Mouse (Mus musculus) gastrocnemius, postnatal 10 days (tissue): ENCODE data around the gene Hecw2. TPM values are rescaled to one million over a fixed set of nuclear protein-coding genes. Genes with fewer than 3 reads are reported as not detected.
A peak's percentile ranks its signal among the peaks of the same experiment; 100 is the strongest.

ENCODE experiments used
- DNase-seq: peaks from one replicate; pipeline ENCODE4 v3.0.0; 2021; ENCODE audit warnings: mixed read lengths
- total RNA-seq, 2 experiments: library from RNA; stranded (reverse); gene quantifications; 2 replicates each; pipeline ENCODE4 v1.2.3; 2021

The Hecw2 gene
- total RNA-seq, 2 experiments from 2014 or later, result 4.2 to 4.7 TPM

DNA sequence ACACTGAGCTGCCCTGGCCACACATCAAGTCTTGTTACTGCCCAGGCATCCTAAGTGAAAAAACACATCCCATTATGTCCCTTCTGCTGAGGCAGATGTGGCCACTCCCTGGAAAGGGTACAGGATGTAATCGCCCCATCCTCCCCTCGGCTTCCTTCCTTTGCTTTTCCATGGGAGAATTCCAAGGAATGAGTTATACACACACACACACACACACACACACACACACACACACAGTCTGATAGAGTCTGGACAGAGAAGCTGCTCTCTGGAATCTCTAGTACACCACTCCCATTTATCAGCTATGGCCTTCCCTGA is 216.5 kb downstream of the Hecw2 start:
- DNase-seq, result no peak

DNA sequence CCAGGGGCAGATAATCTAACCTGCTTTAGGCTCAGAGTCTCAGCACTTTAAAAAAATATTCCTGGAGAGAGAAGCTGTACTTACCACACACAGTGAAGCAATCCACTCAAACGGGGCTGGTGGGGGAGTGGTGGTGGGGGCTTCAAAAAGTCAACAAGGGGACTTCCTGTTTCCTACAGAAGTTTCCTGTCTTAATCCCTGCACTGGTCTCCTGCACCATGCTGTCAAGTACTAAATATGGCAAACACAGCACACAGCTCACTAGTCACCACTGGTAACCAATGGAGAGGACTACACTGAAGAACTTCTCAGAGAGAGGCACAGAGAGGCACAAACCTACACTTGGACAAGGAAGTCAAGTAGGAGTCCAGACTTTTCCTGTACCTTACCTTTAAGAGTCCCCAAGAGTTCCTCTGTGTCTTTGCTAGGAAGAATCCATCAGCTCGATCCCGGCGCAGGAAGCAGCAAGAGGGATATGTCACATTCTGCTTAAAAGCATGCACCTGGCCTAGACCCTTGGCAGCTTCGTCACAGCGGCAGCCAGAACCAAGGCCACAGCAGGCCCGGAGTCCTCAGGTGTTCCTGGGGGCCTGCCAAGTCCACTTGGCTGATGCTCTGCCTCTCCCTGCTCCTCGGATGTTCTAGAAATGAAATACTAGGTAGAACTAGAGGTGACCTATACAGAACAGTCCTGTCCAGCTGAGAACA is 217.0 kb downstream of the Hecw2 start:
- peak; percentile 9 for DNase-seq

- no peak for DNase-seq
Observed at GRCm38 (mm10) chr1:53976721-53977120, 218.2 kb downstream of the Hecw2 start.

- DNase-seq, result no peak
Observed at GRCm38 (mm10) chr1:53976100-53976499, 218.9 kb downstream of the Hecw2 start.

DNA sequence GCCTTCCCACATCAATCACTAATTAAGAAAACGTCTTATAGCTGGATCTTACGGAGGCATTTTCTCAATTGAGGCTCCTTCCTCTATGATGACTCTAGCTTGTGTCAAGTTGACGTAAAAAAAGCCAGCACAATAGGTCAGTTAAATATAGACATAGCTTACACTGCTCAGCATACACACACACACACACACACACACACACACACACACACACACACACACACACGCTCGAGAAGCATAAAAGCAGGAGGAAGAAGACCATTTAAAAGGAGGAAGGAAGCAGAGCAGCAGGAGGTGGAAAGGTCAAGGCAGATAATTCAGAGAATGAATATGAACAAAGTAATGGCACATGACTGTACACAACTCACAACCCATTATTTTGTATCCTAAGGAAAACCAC is 220.0 kb downstream of the Hecw2 start:
- no peak for DNase-seq

DNA sequence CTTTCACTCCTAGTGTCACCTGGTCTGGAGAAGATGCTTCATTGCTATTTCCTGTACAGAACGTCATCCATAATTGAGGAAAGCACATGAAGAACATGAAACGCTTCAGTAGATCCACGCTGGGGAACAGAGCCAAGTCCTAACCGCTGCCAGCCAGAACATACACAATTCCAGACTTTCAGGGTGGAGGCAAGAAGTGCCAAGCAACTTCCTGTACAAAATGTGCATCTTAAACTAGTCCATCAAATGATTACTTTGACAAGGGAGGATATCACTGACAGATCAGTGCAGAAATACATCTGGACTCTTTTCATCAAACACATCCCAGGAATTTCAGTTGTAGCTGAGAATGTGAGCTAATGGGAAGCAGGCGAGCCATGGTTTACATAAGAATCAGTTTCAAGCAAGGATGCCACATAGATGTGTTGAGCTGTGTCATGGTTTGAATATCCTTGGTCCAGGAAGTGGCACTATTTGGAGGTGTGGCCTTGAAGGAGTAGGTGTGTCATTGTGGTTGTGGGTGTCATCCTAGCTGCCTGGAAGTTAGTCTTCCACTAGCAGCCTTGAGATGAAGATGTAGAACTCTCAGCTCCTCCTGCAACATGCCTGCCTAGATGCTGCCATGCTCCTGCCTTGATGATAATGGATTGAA is 224.5 kb downstream of the Hecw2 start:
- DNase-seq, result no peak

DNA sequence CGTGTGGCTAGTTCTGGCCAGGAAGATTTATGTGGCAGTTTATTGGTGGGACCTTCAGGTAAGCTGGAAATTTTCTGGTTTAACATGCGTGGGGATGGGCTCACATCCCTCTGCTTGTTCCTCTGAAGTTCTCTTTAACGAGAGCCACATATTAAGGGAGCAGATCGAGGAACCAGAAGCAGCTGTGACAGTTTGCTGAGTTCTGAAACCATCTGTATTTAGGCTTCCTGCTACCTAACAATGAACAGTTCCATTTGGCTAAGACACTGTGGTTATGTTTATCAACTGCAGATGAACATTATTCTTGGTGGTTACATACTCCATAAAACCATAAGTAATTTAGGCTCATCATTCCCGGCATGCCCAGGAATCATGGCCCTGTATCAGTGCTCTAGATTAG is 242.6 kb downstream of the Hecw2 start:
- DNase-seq, result no peak

- DNase-seq, result no peak
Observed at GRCm38 (mm10) chr1:53945815-53946214, 249.2 kb downstream of the Hecw2 start.

DNA sequence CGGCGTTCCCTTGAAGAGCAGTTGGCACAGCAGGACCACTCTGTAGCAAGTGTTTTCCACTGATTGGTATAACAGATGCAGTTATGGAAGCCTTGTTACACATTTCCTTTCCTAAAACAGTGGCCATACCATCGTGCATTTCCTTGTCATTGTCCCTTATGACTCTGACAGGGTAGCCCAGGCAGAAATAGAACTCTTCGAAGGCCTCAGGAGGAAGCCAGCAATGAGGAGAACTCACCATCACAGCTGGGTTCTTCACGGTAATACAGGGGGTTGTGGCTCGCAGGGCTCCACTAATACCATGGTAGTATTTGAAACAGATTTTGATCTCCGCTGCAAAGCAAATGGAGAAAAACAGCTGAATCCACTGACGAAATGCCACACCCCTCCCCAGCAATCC is 252.5 kb downstream of the Hecw2 start:
- no peak for DNase-seq

DNA sequence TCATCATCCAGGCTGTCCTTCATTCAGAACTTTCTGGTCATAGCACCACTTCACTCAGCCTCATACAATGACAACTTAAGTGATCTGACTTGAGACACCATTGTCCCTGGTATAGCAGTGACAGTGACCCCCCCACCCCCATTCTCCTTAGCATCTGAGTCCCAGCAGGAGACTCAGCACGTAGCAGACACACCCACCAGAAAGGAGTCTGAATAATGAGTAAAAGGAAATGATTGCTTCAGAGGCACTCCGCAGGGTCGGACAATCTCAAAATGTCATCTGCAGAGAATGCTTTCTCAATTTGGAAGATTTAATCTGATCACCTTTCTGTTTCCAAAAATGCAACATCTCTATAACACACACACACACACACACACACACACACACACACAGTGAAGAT is 253.4 kb downstream of the Hecw2 start:
- DNase-seq, result no peak

- no peak for DNase-seq
Observed at GRCm38 (mm10) chr1:53940268-53941017, 254.5 kb downstream of the Hecw2 start.

- no peak for DNase-seq
Observed at GRCm38 (mm10) chr1:53939291-53939690, 255.7 kb downstream of the Hecw2 start.

- DNase-seq, result no peak
Observed at GRCm38 (mm10) chr1:53933308-53933707, 261.7 kb downstream of the Hecw2 start.

GRCm38 (mm10) chr1:53931314-53931713 is 263.7 kb downstream of the Hecw2 start:
- DNase-seq, result no peak

GRCm38 (mm10) chr1:53927605-53928004 is 267.4 kb downstream of the Hecw2 start:
- no peak for DNase-seq

DNA sequence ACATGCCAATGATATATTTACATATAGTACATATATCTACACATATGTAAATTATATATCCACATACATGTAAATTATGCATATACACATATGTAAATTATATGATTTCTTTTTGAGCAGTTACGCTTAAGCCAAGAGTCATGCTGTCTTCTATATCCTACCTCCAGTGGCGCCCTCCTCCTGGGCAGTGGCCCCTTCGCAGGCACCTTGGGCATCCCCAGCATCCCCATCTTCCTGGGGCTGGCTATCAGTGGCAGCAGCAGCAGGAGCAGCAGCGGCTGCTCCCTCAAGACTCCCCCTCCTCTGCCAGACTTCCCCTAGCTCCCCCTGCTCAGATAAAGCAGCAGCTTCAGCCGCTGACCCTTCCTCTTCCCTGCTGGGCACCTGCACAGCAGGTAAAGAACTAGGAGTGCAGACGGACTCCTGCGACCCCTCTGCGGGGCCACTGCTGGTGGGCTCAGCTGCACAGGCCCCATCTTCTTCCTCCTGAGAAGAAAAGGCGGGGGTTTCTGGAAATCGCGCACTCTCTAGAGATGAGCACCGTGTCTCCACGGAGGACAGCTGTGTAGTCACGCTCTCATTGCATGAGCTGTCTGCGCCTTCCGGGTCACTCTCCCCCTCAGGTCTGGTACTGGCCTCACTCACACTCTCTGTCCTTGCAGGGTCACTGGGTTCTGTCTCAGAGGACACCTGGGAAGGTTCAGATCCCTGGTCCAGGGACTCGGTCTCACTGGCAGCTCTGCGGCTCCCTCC is 269.6 kb downstream of the Hecw2 start:
- DNase-seq, result no peak

DNA sequence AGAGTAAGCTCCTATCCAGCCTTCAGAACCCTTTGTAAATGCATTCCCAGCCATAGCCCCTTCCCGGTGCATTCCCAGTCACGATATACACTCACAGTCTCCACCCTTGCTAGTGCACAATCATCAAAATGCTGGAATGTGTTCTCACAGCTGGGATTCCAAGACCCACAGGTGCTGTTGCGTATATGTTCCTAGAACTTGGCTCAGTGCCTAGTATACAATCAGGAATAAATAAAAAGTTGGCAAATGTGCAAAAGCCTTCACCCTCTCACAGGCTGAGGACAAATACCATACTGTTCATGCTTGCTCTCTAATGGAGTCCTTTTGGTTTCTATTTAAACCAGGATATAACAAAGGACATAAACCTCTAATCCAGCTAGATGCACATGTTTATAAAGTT is 283.1 kb downstream of the Hecw2 start:
- no peak for DNase-seq

- DNase-seq, result no peak
Observed at GRCm38 (mm10) chr1:53910251-53910650, 284.7 kb downstream of the Hecw2 start.

GRCm38 (mm10) chr1:53909118-53909517 is 285.9 kb downstream of the Hecw2 start:
- DNase-seq, result no peak

GRCm38 (mm10) chr1:53906175-53906574 is 288.8 kb downstream of the Hecw2 start:
- DNase-seq, result no peak

DNA sequence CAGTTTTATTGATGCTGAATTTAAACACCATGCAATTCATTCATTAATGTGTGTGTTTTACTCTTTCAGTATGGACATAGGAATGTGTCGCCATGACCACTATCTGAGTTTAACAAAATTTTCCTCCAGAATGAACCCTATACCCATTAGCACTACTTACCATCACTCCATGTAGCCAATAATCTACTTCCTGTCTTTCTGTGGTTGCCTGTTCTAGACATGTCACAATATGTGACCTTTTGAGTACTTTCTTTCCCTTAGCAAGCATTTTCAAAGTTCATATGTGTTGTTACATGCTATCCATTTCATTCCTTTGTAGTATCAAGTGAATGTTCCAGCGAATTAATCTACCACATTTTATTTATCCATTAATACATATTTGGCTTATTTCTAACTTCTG is 294.6 kb downstream of the Hecw2 start:
- DNase-seq, result no peak

GRCm38 (mm10) chr1:53894299-53894698 is 300.7 kb downstream of the Hecw2 start:
- no peak for DNase-seq

DNA sequence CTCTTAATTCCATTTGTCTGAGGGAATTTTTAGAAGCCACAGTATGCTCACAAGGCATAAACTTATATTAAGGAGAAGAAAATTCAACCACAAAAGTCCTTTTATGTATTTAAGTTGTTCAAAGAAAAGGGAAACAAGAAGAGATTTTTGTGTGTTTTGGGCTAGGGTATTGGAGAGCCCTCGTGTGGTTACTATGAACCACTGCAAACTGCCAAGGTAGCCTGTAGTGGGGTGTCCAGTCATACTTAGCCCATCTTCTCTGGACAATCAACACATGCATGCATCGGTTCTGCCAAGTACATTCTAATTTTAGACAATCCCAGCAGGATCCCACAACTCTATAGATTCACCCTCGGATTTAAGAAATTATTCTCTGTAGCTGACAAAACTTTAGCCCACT is 304.6 kb downstream of the Hecw2 start:
- DNase-seq, result no peak
